Mouse (Mus musculus) skeletal muscle tissue, adult 2 months (tissue): ENCODE data around the gene 1700123L14Rik.
A peak's percentile ranks its signal among the peaks of the same experiment; 100 is the strongest.
"Not testable (repeated sequence)": the region's sequence is repeated elsewhere in the genome, so short reads cannot be mapped to it uniquely, and the experiment has no call there.

Source experiments
- DNase-seq: peaks from one replicate; pipeline ENCODE4 v3.0.0-alpha.2; 2012; ENCODE audit warnings: low read depth, low spot score

1700123L14Rik gene

DNA sequence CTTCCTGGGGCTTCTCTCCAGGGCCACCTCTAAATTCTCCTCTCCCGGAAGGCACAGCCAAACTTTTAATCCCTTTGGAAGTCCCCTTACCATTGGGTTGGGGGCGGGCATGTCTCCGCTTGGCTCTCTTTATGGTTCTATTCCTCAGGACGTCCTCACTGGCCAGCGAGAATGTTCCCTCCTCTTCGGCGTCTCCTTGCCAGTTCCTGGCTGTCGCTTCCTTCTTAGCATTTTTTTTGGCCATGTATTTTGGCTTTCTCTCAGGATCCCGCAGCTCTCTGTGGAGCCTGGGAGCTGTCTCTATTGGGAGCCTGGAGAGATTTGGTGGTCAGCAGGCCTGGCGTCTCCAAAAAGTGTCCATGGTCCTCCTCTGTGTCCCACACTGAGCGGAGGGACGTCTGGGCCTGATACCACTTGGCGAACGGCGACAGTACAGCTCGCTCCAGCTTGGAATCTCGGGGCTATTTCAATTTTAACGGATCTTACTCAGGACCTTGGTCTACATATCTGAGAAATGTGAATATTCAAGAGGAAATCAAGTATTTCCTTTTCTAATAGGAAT lies at the start of gene 1700123L14Rik:
1700123L14Rik (minus strand) TSS at position 426 of the 562 bp plus-strand sequence.
- DNase-seq: no peak

DNA sequence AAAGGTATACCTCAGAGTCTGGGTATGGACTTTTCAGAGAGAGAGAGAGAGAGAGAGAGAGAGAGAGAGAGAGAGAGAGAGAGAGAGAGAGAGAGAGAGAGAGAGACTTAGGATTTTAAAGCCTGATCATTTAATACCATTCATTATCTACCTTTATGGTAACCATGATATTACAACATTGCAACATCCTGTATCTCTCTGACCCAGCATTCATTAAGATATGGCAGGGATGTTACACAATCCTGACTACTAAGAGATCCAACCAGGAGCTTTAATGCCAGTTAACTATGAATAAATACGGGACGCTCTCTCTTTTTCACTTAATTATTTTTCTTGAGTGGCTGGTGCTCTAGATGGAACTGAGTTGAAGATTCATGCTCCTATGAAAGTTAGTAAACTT lies 39.4 kb upstream of the 1700123L14Rik start:
- no peak for DNase-seq

DNA sequence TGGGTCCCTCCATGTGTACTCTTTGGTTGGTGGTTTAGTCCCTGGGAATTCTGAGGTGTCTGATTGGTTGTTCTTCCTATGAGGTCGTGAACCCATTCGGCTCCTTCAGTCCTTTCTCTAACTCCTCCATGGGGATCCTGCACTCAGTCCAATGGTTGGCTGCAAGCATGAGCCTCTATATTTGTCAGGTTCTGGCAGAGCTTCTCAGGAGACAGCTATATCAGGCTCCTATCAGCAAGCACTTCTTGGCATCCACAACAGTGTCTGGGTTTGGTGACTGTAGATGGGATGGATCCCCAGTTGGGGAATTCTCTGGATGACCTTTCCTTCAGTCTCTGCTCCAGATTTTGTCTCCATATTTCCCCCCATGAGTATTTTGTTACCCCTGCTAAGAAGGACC lies 32.9 kb upstream of the 1700123L14Rik start:
- DNase-seq: not testable (repeated sequence)

DNA sequence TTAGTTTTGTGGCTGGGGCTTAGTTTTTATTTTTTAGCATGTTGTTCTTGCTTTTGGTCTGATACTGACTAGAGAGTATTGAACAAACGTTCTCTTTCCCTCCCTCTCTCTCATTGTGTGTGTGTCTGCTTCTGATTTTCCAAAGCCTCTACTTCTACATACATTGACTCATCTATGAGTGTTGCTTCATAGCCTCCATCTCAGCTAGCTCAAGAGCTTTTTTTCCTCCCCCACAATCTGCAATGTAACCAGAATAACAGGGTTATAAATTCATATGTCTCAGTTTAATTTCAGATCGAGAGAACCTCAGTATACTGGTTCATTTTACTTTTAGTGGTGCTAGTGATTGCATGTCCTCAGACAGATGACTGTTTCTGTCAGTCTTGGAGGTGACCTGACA lies 20.5 kb upstream of the 1700123L14Rik start:
- DNase-seq: no peak

GRCm38 (mm10) chr6:96183392-96183791 lies 17.3 kb upstream of the 1700123L14Rik start:
- no peak for DNase-seq

DNA sequence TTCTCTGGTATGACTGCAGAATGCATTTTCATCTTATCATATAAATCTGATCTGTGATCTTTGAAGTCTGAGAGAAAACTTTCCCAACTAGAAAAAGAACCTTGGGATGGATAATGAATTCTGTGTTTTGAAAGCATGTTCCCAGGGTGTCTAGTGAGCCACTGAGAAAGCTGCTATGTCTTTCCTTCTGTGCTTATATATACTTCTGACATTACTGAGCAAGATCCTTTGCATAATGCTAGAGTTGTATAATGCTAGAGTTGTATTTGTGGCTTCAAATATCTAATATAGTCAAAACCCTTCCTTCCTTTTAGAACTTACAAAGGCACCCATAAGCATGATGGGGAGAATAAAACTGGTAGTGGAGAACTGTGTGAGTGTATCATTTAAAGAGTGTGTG lies 12.5 kb upstream of the 1700123L14Rik start:
- no peak for DNase-seq

- no peak for DNase-seq
Measured at GRCm38 (mm10) chr6:96173681-96174080, 7.6 kb upstream of the 1700123L14Rik start.

- no peak for DNase-seq
Measured at GRCm38 (mm10) chr6:96167031-96167430, 988 bp upstream of the 1700123L14Rik start.

- peak; percentile 7 for DNase-seq
Measured at GRCm38 (mm10) chr6:96165403-96165802, 640 bp downstream of the 1700123L14Rik start.

DNA sequence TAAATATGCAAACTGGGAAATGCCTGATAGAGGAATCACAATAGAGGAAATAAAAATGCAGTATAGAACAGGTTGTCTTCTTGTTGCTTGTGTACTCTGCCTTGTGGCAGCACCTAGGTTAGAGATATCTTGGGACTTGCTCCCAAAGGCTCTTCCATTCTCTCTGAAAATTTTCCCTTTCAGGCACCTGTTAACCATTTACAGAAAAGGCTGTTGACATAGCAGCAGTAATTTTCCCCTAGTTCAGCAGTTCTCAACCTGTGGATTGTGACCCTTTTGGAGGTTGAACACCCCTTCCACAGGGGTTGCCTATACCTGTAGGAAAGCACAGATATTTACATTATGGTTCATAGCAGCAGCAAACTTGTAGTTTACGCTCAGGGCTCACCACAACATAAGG lies 22.7 kb downstream of the 1700123L14Rik start:
- no peak for DNase-seq

- DNase-seq: no peak
Measured at GRCm38 (mm10) chr6:96116534-96117272, 49.3 kb downstream of the 1700123L14Rik start.

- DNase-seq: no peak
Measured at GRCm38 (mm10) chr6:96116148-96116533, 49.9 kb downstream of the 1700123L14Rik start.
